Mouse (Mus musculus) adrenal gland, postnatal 4 days (tissue): ENCODE measurements around the gene Metrn. TPM values are rescaled to one million over a fixed set of nuclear protein-coding genes. Genes with fewer than 3 reads are reported as not detected.
A peak's percentile ranks its signal among the peaks of the same experiment; 100 is the strongest.

Source experiments
- DNase-seq, 2 experiments: peaks; one replicate each; pipeline ENCODE4 v3.0.0; 2021 to 2022; ENCODE audit warnings: low spot score in 2 of 2, mixed read lengths in 2 of 2
- total RNA-seq, 2 experiments: library from RNA; stranded (reverse); gene quantifications; 2 replicates each; pipeline ENCODE4 v1.2.3; 2021

The Metrn gene
- total RNA-seq, 2 experiments from 2014 or later: 71.1 to 74.5 TPM

DNA sequence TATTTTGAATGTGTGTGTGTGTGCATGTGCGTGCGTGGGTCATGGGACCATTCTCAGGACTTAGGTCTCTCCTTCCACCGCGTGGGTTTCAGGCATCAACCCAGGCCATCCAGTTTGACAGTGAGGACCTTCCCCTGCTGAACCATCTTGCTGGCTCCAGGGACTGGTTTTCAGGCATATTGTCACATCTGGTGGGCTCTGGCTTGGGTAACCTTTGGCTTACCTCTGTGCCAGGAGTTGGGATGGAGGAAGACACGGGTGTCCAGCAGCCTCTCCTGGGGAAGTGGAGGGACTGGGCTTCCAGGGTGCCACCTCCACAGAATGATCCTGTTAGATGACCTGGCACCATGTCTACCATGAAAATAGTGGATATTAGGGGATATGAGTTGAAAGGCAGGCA lies 19.0 kb downstream of the Metrn start:
- no peak for DNase-seq

DNA sequence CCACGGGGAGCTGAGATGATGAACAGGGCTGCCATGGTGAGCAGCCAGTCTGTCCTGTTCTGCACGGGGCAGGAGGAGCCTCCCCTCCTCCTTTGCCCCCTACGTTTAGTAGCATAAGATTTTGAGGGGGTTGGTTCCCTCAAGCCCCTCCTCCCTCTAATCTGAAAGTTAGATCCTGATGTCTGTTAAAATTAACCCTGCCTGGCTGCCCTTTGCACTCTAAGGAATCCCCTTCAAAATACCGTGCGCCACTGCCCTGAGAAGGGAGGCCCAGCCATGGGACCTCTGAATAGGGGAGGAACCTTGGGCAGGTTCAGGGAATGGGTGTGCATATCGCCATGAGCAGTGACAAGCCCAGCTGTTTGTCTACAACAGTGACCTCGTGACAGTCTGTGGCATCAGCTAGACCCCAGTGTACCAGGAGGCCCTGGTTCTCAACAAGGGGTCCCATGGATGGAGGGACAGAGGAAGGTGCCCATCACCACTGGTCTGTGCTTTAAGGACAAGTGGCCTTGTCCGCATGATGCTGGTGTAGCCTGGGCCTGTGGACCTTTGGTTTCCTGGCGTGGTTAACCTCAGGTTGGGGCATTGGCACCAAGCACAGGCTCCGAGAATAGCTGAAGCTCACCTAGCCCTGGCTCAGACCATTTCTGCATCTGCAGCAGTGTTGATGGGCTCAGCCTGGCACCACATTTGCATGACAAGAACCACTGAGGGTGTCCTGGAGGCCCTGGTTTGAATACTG lies 21.4 kb downstream of the Metrn start:
- DNase-seq: no peak

DNA sequence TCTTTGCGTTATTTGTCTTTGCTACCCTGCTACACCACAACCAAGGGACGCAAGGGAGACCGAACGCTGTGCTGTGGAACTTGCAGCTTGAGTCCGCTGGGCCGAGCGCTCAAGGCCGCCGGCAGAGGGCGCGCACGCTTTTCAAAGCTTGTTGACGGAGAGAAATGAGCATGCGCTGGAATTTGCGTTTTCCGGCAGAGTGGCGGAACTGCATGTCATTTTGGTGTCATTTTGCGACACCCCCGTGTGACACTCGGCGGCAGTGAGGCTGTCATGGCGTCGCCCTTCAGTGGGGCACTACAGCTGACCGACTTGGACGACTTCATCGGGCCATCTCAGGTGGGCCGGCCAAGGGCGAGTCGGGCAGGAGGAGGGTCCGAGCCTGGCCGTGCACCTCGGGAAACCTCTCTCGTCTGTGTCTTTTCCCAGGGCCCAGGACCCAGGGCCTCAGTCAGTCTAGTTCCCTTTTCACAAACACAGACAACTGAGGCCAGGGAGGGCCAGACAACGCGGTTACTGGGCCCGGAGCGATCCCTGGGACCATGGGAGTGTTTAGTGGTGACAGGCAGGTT lies 23.3 kb downstream of the Metrn start, which contains the start of gene Narfl:
Gene Narfl (plus strand): TSS at position 228 of the 572 bp plus-strand sequence.
- peak; percentile 97 to 98 for DNase-seq

DNA sequence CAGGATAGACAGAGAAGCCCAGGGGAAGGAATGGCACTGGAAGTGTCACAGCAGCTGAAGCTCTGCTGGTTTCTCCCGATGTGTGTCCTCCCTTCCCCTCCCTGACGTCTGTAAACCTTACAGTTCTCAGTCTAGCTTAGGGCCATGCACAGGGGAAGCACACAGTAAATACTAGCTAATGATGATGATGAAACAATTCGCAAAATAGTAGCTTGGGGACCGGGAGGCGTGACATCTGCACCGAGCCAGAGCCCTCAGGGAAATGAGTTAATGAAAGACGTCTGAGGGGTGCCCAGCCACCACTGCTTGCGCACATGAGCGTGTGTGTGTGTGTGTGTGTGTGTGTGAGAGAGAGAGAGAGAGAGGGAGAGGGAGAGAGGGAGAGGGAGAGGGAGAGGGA lies 27.6 kb downstream of the Metrn start:
- DNase-seq: no peak

DNA sequence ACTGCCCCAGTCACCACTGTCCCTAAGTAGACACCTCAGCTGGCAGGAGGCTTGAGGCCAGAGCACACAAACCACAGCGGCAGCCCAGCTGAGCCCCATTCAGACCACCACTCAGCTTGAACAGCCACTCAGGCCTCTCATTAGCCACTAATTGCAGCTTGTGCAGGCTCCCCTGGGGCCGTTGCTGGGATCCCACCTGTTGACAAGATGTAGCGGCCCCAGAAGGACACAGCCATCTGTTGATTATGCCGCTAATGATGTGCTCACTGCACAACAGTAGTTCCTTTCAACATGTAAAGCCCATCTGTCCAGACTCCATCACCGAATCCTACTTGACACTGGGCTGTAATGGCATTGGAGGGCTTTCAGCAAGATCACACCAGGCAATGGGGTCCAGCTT lies 31.1 kb downstream of the Metrn start:
- DNase-seq: no peak

DNA sequence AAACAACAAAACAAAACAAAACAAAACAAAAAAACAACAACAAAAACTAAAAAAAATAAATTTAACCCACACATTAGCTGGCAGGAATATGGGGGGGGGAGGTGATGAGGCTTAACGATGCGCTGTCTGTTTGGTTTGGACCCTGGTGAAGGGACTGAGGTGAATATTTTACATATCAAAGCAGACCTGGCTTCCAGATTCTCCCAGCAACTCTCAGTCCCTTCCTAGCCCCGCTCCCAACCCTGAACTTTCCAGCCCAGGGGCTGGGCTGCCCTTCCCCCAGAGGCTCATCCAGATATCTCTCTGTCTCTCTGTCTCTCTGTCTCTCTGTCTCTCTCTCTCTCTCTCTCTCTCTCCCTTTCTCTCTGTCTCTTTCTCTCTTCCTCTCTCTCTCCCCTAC lies 34.3 kb downstream of the Metrn start:
- no peak for DNase-seq

DNA sequence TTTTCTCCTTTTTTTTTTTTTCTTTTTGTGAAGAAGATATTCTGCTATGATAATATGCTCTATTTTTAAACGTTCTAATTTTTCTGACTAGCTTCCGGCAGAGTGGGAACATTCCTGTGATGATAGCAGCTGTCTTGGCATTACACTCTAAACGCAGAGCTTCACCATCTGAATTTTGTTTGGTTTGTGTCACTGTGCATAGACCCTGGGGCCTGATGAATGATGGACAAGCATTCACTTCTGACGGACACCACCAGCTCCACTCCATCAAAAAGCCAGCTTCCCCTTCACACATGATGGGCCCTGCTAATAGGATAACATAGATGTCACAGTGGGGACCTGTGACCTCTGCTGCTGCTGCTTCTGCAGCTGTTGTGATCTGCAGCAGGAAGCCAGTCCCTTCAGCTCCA lies 35.4 kb downstream of the Metrn start:
- no peak for DNase-seq

DNA sequence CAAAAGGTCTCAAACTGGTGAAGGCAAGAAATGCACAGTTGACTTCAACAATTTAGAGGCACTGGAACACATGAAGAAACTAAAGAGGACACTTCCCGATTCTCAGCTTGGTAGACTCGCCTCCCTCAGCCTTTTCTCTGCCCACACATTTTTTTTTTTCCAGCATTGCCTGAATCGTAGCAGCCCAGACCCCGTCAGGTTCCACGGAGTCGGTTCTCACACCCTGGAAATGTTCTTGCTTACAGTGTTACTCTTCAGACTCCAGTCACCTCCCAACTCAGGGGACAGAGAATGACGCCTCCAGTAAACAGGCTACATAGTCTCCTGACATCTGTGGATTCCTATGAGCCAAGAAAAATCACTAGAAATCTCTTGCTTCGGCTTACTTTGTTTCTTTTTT lies 36.8 kb downstream of the Metrn start:
- no peak for DNase-seq

DNA sequence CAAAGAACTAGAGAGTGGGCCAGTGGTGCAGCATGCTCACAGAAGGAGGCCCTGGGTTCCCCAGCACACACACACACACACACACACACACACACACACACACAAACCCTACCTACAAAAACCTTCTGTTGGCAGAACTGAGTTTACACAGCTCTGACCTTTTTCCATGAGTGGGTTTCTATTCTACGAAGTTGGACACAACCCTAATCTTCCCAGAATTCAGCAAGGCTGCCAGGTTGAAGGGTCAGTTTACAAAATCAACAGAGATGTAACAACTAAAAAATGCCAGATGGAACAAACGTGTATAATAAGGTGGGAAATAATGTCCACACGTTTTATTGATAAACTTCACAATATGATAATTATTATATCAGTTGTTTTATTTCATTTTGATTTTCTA lies 39.2 kb downstream of the Metrn start:
- no peak for DNase-seq

DNA sequence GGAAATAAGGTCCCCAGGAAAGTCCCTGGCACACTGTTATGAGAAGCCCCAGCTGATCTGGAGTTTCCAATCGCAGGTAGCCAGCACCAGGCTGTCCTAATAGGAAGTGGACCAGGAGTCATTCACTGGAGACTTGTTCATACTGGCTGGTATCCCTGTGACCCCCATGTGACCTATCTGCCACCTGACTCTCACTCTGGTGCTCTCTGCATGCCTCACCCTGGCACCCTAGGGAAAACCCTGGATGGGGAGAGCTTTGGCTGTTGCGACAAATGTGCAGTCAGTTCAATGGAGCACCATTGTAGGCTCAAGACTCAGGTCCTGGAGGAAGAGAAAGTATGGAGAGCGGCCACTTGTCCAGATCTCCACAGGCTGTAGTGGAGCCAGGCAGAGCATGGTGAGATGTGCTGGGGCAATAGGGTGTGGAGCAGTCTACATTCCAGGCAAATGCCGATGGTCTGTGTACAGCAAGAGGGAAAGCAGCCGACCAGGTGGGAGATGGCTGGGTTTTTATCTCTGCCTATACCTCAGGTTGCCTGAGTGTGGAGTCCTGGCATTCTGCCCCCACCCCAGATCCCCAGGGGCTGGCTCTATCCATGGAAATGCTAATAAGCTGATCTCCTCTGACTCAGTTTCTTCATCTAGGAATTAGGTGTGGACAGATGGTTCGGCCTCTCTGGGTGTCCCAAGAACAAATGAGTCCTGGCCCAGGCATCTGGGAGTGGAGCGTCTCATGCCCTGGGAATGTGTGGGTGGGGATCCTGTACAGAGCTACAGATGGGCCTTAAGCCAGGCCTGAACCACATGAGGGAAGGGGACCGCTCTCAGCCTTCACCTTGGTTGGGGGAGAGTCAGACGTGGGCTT lies 40.3 kb downstream of the Metrn start:
- DNase-seq: no peak

DNA sequence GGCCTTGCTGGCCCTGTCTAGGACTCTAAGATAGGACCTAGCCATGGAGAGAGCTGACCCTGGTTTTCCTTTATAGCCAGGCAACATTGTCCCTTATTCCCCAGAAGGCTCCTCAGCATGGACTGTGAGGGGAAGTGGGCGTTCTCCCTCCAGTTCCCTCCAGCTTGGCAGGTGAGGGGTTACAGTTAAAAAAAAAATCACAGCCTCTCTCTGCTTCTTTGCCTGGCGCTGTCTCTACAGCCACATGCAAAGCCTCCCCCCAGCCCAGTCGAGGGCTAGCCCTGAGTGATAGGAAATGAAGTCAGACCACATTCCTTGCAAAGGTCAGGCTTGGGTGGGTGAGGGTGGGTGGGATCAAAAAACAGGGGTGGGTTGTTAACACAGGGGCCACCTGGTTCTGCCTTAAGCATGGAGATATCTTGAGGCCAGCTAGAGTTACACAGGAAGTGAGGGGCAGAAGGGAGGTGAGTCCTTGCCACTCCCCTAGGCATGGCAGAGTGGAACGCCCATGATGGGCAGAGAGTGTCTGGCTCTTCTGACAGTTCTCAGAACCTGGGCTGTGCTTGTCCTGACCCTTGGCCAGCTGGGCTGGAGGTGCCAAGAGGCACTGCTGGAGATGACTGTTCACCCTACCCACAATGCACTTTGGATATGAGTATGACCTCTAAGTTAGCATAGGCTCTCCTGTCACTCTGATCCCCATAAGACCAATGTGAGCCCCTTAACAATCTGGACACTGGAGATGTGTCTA lies 41.1 kb downstream of the Metrn start:
- DNase-seq: no peak

DNA sequence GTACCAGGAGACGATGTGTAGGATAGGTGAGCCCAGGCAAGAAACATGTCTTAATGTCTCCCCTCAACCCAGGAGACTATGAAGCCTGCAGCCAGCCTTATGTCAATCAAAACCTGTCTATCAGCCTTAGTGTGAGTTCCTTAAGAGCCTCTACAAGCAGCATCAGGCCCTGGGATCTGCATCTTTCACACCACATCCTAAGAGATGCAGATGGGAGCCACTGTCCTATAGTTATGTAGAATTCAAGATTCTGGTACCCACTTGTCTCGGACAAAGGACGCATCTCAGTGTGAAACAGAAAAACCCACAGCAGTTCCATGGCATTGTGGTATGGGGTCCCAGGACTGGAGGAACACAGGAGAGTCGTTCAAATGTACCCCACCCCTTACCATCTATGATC lies 41.9 kb downstream of the Metrn start:
- DNase-seq: no peak

DNA sequence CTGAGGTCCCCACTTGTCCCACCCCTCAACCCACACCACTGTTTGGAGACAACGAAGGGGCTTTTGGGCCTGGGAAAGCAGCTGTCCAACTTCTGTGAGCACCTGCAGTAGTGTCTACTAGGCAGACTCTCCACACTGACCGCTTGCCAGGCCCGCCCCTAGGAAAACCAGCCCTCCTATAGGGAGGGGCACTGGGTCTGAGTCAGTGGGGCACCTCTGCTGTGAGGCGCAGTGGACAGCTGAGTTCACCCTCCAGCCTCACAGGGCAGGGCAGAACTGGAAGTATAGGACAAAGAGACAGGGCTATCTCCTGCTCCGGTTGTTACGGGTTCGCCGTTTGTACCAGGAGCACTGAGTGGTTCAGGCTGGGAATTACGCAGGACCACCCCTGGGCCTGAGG lies 42.7 kb downstream of the Metrn start, which contains the start of gene Msln:
Gene Msln (minus strand): TSS at position 138 of the 400 bp plus-strand sequence.
- no peak for DNase-seq

DNA sequence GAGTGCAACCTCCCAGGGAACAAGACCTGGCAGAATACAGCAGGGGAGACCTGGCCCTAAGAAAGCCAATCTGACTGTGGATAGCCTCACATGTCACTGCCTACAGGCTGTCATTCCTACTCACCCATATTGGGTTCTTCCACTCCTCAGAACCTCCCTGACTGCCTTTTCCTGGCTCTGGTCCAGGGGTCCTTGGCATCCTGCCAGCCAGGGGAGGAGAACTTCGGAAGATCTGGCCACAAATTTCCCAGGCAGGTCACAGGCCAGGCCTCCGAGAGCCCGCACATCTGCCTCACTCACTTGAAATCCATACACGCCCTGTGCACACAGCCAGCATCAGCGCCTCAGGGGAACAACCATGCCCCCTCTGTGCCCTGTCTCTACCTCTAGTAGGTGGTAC lies 45.5 kb downstream of the Metrn start:
- DNase-seq: peak; percentile 64 to 72

DNA sequence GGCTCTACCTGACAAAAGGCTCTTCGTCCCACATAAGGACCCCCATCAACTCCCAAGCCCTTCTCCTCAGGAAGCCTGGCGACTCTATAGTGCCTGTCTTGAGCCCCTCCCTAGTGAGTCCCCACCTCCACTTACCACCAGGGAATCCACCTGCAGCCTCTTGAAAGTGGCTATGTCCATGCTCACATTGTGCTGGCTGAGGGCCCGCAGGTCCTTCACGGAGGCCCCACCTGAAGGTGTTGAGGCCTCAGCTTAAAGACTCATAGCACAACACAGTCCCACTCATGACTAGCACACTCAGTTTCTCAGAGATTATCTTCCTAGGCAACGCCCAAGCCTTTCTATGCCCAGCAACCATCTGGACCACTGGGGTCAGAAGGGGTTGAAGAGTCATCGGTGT lies 47.6 kb downstream of the Metrn start:
- DNase-seq: no peak

DNA sequence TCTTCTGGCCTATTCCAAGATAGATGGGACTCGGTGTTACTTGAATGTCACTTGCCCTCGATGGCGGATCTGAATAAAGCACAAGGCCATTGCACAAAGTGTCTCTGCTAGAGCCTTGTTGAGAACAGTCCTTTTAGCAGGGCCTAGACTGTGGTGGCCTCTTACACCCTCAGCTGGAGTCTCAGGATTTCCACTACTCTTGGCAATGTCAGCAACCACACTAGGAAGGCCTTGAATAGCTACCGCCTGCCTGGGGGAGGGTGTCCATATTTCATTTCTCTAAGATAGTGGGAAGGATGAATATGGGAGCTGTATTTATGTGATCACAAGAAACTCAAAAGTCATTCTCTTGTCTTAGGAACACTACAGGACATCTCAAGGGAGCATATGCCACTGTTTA lies 48.7 kb downstream of the Metrn start:
- no peak for DNase-seq

DNA sequence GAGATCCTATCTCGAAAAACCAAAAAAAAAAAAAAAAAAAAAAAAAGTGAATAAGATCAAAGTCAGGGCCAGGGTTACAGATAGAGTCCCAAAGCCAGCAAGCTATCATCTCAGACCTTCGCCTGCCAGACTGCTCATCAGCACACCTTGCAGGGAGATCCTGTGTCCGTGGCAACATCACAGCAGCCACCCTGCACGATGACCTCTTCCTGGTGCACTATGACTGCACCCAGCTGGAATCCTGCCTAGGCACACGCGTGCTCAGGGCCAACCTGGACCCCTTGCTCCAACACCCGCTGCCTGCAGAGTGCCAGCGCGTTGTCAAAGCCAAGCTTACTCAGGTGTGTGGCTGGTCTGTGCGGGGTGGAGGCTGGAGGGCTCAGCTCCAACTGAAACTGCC lies 52.6 kb downstream of the Metrn start:
- no peak for DNase-seq

DNA sequence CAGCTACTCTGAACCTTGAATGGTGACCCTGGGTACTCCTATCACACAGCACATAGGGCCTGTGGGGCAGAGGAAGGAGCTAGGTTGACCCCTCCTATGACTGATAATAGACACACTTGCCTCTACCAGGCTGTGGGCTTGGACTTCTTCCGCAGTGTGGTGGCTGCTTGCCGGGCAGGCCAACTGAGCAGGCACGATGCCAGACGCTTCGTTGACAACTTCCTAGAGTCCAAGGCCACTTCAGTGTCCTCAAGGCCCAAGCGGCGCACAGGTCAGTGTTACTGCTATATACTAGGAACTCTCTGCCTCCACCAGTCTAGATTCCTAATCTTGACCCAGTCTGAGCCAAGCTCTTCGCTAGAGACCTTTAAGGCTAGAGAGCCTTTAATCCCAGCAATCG lies 53.1 kb downstream of the Metrn start:
- DNase-seq: no peak
